Comparison of ENCODE assay signal across 8 mouse cellular contexts in genomic region chr12:80437051-80437675, GRCm38 (mm10). TPM values are rescaled to one million over a fixed set of nuclear protein-coding genes. Genes with fewer than 3 reads are reported as not detected.
DNase-seq lines count a peak whose midpoint lies in the region; ATAC-seq and TF ChIP-seq lines count a peak whose summit lies in the region.

No protein-coding gene starts in this region.

- peaks cover 7% of the 10 kb centered on the region; the same call in 1 of the 2 replicates for H3K4me1 ChIP-seq in kidney, embryonic 14.5 days (ENCODE audit: control insufficient read depth, insufficient read depth, low read length)
- H3K4me1 ChIP-seq in brown adipose tissue, adult 24 weeks (ENCODE audit: control insufficient read depth, insufficient read depth, insufficient read length, low read length), result 0 out of 2 replicates have a peak, but pooled peaks cover 3% of the 10 kb centered on the region
- peaks cover 11% of the 10 kb centered on the region for H3K4me1 ChIP-seq in hindbrain, postnatal 0 days (ENCODE audit: insufficient read depth, low read length)
- H3K4me1 ChIP-seq in midbrain, embryonic 16.5 days (ENCODE audit: control insufficient read depth, insufficient read depth, low read length), result peaks cover 22% of the 10 kb centered on the region

- TF ChIP-seq CTCF in hindbrain, postnatal 0 days (IDR thresholded peaks at IDR 0.05; ENCODE audit: low read depth), result no peak

- WGBS in kidney, embryonic 14.5 days, result 33% methylated on average over 4 of the region's 4 CpGs
- 30% methylated on average over 4 of the region's 4 CpGs for WGBS in hindbrain, postnatal 0 days
- WGBS in midbrain, embryonic 16.5 days, result 29% methylated on average over 4 of the region's 4 CpGs

- H3K9ac ChIP-seq in kidney, embryonic 14.5 days (ENCODE audit: low read depth, low read length), result peak overlapping the region; percentile 90
- H3K9ac ChIP-seq in hindbrain, postnatal 0 days (replicated peaks; ENCODE audit: low read length), result peak overlapping the region; percentile 93
- peak overlapping the region; percentile 95 for H3K9ac ChIP-seq in midbrain, embryonic 16.5 days (ENCODE audit: low read depth, low read length)

- peak overlapping the region; percentile 93 for H3K4me3 ChIP-seq in kidney, embryonic 14.5 days (ENCODE audit: low read length)
- peak overlapping the region; percentile 87 for H3K4me3 ChIP-seq in brown adipose tissue, adult 24 weeks (ENCODE audit: insufficient read depth, low read depth, low read length)
- peak overlapping the region; percentile 94 for H3K4me3 ChIP-seq in hindbrain, postnatal 0 days (ENCODE audit: low read length)
- H3K4me3 ChIP-seq in midbrain, embryonic 16.5 days (ENCODE audit: low read depth, low read length), result peak overlapping the region; percentile 97

- H3K9me3 ChIP-seq in kidney, embryonic 14.5 days (ENCODE audit: control insufficient read depth, low read length), result no peaks in the 10 kb centered on the region
- no peaks in the 10 kb centered on the region for H3K9me3 ChIP-seq in hindbrain, postnatal 0 days (ENCODE audit: low read length)
- no peaks in the 10 kb centered on the region for H3K9me3 ChIP-seq in midbrain, embryonic 16.5 days (replicated peaks; ENCODE audit: control insufficient read depth, low read length, poor library complexity, severe bottlenecking)

- peak overlapping the region; percentile 76 for H3K4me2 ChIP-seq in kidney, embryonic 14.5 days (replicated peaks; ENCODE audit: low read depth, low read length)
- H3K4me2 ChIP-seq in hindbrain, postnatal 0 days (ENCODE audit: low read depth, low read length), result peak overlapping the region; percentile 74
- H3K4me2 ChIP-seq in midbrain, embryonic 16.5 days (ENCODE audit: low read length), result peak overlapping the region; percentile 63

- H3K27me3 ChIP-seq in kidney, embryonic 14.5 days (ENCODE audit: control insufficient read depth, insufficient read depth, low read length), result no peaks in the 10 kb centered on the region
- no peaks in the 10 kb centered on the region for H3K27me3 ChIP-seq in hindbrain, postnatal 0 days (ENCODE audit: insufficient read depth, low read length)
- H3K27me3 ChIP-seq in midbrain, embryonic 16.5 days (ENCODE audit: control insufficient read depth, insufficient read depth, low read depth, low read length), result no peaks in the 10 kb centered on the region

- H3K36me3 ChIP-seq in kidney, embryonic 14.5 days (ENCODE audit: control insufficient read depth, insufficient read depth, low read length), result no peaks in the 10 kb centered on the region
- no peaks in the 10 kb centered on the region for H3K36me3 ChIP-seq in hindbrain, postnatal 0 days (ENCODE audit: insufficient read depth, low read length)
- no peaks in the 10 kb centered on the region for H3K36me3 ChIP-seq in midbrain, embryonic 16.5 days (ENCODE audit: control insufficient read depth, insufficient read depth, low read length)

- DNase-seq in kidney, postnatal 4 days, result no peak
- DNase-seq in hindbrain, postnatal 0 days (ENCODE audit: low spot score), result no peak
- DNase-seq in left cerebral cortex, postnatal 25 days (ENCODE audit: low spot score in 2 of 2), result no peak
- no peak for DNase-seq in layer of hippocampus, postnatal 25 days (ENCODE audit: extremely low spot score in 1 of 2, low spot score in 1 of 2)

- ATAC-seq in kidney, embryonic 14.5 days (ENCODE audit: low FRiP score, low TSS enrichment), result no peak
- no peak for ATAC-seq in hindbrain, postnatal 0 days
- peak; percentile 17; the same call in 1 of the 2 replicates for ATAC-seq in midbrain, embryonic 16.5 days
- ATAC-seq in activated CD4-positive, CD25-positive, alpha-beta regulatory T cell, adult 4 months, result no peak

- intact Hi-C loops in left cerebral cortex, postnatal 25 days (cut with DNase I), result no loop called here

- peak overlapping the region; percentile 97; the same call in 1 of the 2 replicates for H3K27ac ChIP-seq in kidney, embryonic 14.5 days (ENCODE audit: low read depth, low read length)
- peak overlapping the region; percentile 44 for H3K27ac ChIP-seq in brown adipose tissue, adult 24 weeks (replicated peaks; ENCODE audit: low read depth, low read length)
- peak overlapping the region; percentile 98 for H3K27ac ChIP-seq in hindbrain, postnatal 0 days
- peak overlapping the region; percentile 97 for H3K27ac ChIP-seq in midbrain, embryonic 16.5 days (ENCODE audit: low read length)

RNA-seq across cellular contexts. Expression of gene Dcaf5, which starts 0.8 kb away (rescaled TPM):
- polyA plus RNA-seq in kidney, embryonic 14.5 days (2014; fragmentation: Nextera tagmentation; extraction: Ambion mirVana), result 8.6 and 11.2 TPM in 2 replicates
- 7.7 and 15.5 TPM in 2 replicates for polyA plus RNA-seq in brown adipose tissue, adult 24 weeks (2012; ENCODE audit: insufficient read depth, insufficient read length, missing spikeins)
- total RNA-seq in hindbrain, postnatal 0 days (2014; rRNA removed), result 53.0 and 55.5 TPM in 2 replicates
- polyA plus RNA-seq in hindbrain, postnatal 0 days (2015; fragmentation: Nextera tagmentation; extraction: Ambion mirVana), result 18.6 and 19.6 TPM in 2 replicates
- polyA plus RNA-seq in midbrain, embryonic 16.5 days (2015; fragmentation: Nextera tagmentation; extraction: Ambion mirVana), result 25.0 and 27.2 TPM in 2 replicates
- 10 to 100 TPM; 83.2 to 90.6 TPM for total RNA-seq in left cerebral cortex, postnatal 25 days (2021)
- total RNA-seq in layer of hippocampus, postnatal 25 days (2021), result 10 to 100 TPM; 66.7 to 84.1 TPM
- polyA plus RNA-seq in activated CD4-positive, CD25-positive, alpha-beta regulatory T cell, adult 4 months (2017; shearing (Covaris generic)), result 10 to 100 TPM; 14.9 to 19.0 TPM

RNA-seq across cellular contexts. Expression of gene Exd2, which starts 25.7 kb away (rescaled TPM):
- polyA plus RNA-seq in kidney, embryonic 14.5 days (2014; fragmentation: Nextera tagmentation; extraction: Ambion mirVana), result 21.6 and 28.8 TPM in 2 replicates
- polyA plus RNA-seq in brown adipose tissue, adult 24 weeks (2012; ENCODE audit: insufficient read depth, insufficient read length, missing spikeins), result 8.7 and 11.4 TPM in 2 replicates
- total RNA-seq in hindbrain, postnatal 0 days (2014; rRNA removed), result 25.2 and 30.6 TPM in 2 replicates
- 26.3 and 29.9 TPM in 2 replicates for polyA plus RNA-seq in hindbrain, postnatal 0 days (2015; fragmentation: Nextera tagmentation; extraction: Ambion mirVana)
- polyA plus RNA-seq in midbrain, embryonic 16.5 days (2015; fragmentation: Nextera tagmentation; extraction: Ambion mirVana), result 66.4 and 66.9 TPM in 2 replicates
- total RNA-seq in left cerebral cortex, postnatal 25 days (2021), result 100 to 1,000 TPM; 121 to 131 TPM
- total RNA-seq in layer of hippocampus, postnatal 25 days (2021), result 100 to 1,000 TPM in 1 of 2 experiments, 10 to 100 TPM in 1; 91.5 to 107 TPM
- 10 to 100 TPM; 17.3 to 20.2 TPM for polyA plus RNA-seq in activated CD4-positive, CD25-positive, alpha-beta regulatory T cell, adult 4 months (2017; shearing (Covaris generic))

Comparison
In these comparisons a context has a peak if more than half of its experiments do, and no peak if none do; other contexts are left out.
1. H3K27ac ChIP-seq: peak in every context shown above with its lines; median percentile 98 in hindbrain, postnatal 0 days; 97 in kidney, embryonic 14.5 days; 97 in midbrain, embryonic 16.5 days; 44 in brown adipose tissue, adult 24 weeks.